Mouse (Mus musculus) liver, embryonic 12.5 days (tissue): ENCODE data around the gene Zcwpw1. TPM values are rescaled to one million over a fixed set of nuclear protein-coding genes. Genes with fewer than 3 reads are reported as not detected.
"Not testable (repeated sequence)": the region's sequence is repeated elsewhere in the genome, so short reads cannot be mapped to it uniquely, and the experiment has no call there.

Experiments
- ATAC-seq: fragments of 200-750 bp; cut with Nextera tagmentation; 2 replicates; pipeline ENCODE4 v1.8.0; 2017; ENCODE audit warnings: moderate number of reproducible peaks, mild to moderate bottlenecking, moderate library complexity
- H3K27ac ChIP-seq: fragments of 300-500 bp; sonication (generic); 2 replicates; pipeline ENCODE4 v1.5.1; 2016; ENCODE audit warnings: mild to moderate bottlenecking
- H3K27me3 ChIP-seq: fragments of 300-500 bp; sonication (generic); replicated peaks from 2 replicates; pipeline ENCODE4 v1.6.1; 2016; ENCODE audit warnings: mild to moderate bottlenecking, moderate library complexity
- H3K36me3 ChIP-seq: fragments of 300-500 bp; sonication (generic); 2 replicates; pipeline ENCODE4 v1.6.1; 2016; ENCODE audit warnings: mild to moderate bottlenecking, moderate library complexity
- H3K4me1 ChIP-seq: fragments of 300-500 bp; sonication (generic); 2 replicates; pipeline ENCODE4 v1.6.1; 2016
- H3K4me2 ChIP-seq: fragments of 300-500 bp; sonication (generic); 2 replicates; pipeline ENCODE4 v1.6.1; 2016; ENCODE audit warnings: mild to moderate bottlenecking, moderate library complexity
- H3K4me3 ChIP-seq: fragments of 300-500 bp; sonication (generic); 2 replicates; pipeline ENCODE4 v1.5.1; 2016; ENCODE audit warnings: mild to moderate bottlenecking, moderate library complexity
- H3K9ac ChIP-seq: fragments of 300-500 bp; sonication (generic); 2 replicates; pipeline ENCODE4 v1.6.1; 2016; ENCODE audit warnings: mild to moderate bottlenecking, moderate library complexity
- H3K9me3 ChIP-seq: fragments of 300-500 bp; sonication (generic); replicated peaks from 2 replicates; pipeline ENCODE4 v1.6.1; 2016; ENCODE audit warnings: mild to moderate bottlenecking, moderate library complexity
- WGBS: fragments of 180-500 bp; shearing (Covaris S2); methylation state at CpG from one replicate; pipeline ENCODE4 v1.1.7; 2016; ENCODE audit not compliant: insufficient replicate concordance; 5-methylcytosine and 5-hydroxymethylcytosine counted together
- polyA plus RNA-seq: library from polyadenylated mRNA; unstranded; fragments of >200 nt; fragmentation: Nextera tagmentation; extraction: Ambion mirVana; gene quantifications from 2 replicates; pipeline ENCODE4 v1.2.1, GENCODE M21; 2016

Zcwpw1 gene
- polyA plus RNA-seq, 1 experiment from 2014 or later: 6.9 TPM

GRCm38 (mm10) chr5:137864008-137864407, 76.4 kb downstream of the Zcwpw1 start:
- H3K27ac ChIP-seq, H3K4me2 ChIP-seq, H3K9ac ChIP-seq, H3K4me1 ChIP-seq, ATAC-seq, H3K4me3 ChIP-seq, H3K9me3 ChIP-seq, H3K36me3 ChIP-seq, H3K27me3 ChIP-seq: not testable (repeated sequence)
- 67% methylated on average over 1 of the region's 1 CpGs for WGBS

GRCm38 (mm10) chr5:137868600-137868999, 81.0 kb downstream of the Zcwpw1 start:
- H3K27me3 ChIP-seq, H3K4me1 ChIP-seq, H3K9me3 ChIP-seq, H3K9ac ChIP-seq, H3K27ac ChIP-seq, H3K4me3 ChIP-seq, ATAC-seq, H3K4me2 ChIP-seq, H3K36me3 ChIP-seq: not testable (repeated sequence)
- WGBS: 68% methylated on average over 2 of the region's 2 CpGs

- not testable (repeated sequence) for H3K27ac ChIP-seq, ATAC-seq, H3K4me2 ChIP-seq
Measured at GRCm38 (mm10) chr5:137871644-137872380, 84.2 kb downstream of the Zcwpw1 start, which contains the start of gene Pilrb2. Pilrb2 (minus strand) TSS chr5:137871815.

More at GRCm38 (mm10) chr5:137871644-137872380, 84.2 kb downstream of the Zcwpw1 start, which contains the start of gene Pilrb2:
- H3K36me3 ChIP-seq, H3K4me3 ChIP-seq, H3K9ac ChIP-seq, H3K9me3 ChIP-seq, H3K4me1 ChIP-seq, H3K27me3 ChIP-seq: not testable (repeated sequence)
- 30% methylated on average over 3 of the region's 3 CpGs for WGBS

Other genes with a start within 250 kb of the Zcwpw1 start
- not detected in 2 replicates for gene Actl6b, start 234.3 kb upstream of the Zcwpw1 start, polyA plus RNA-seq
- 51.0 and 53.9 TPM in 2 replicates for gene Tfr2, start 218.0 kb upstream of the Zcwpw1 start, polyA plus RNA-seq
- gene Mospd3, start 186.7 kb upstream of the Zcwpw1 start, polyA plus RNA-seq: 45.5 and 48.4 TPM in 2 replicates
- 21.1 and 22.1 TPM in 2 replicates for gene Pcolce, start 174.0 kb upstream of the Zcwpw1 start, polyA plus RNA-seq
- 0.10 TPM in 1 of 2 replicates, not detected in the other for gene Fbxo24, start 158.8 kb upstream of the Zcwpw1 start, polyA plus RNA-seq
- 33.4 and 36.0 TPM in 2 replicates for gene Lrch4, start 158.7 kb upstream of the Zcwpw1 start, polyA plus RNA-seq
- 7.8 and 9.0 TPM in 2 replicates for gene Gm20605, start 158.6 kb upstream of the Zcwpw1 start, polyA plus RNA-seq
- gene Sap25, start 146.5 kb upstream of the Zcwpw1 start, polyA plus RNA-seq: 6.0 and 6.5 TPM in 2 replicates
- gene Irs3, start 142.1 kb upstream of the Zcwpw1 start, polyA plus RNA-seq: 0.05 and 0.07 TPM in 2 replicates
- 44.3 and 47.2 TPM in 2 replicates for gene Agfg2, start 103.1 kb upstream of the Zcwpw1 start, polyA plus RNA-seq
- gene Nyap1, start 46.2 kb upstream of the Zcwpw1 start, polyA plus RNA-seq: 0.33 and 0.38 TPM in 2 replicates
- 96.0 and 99.2 TPM in 2 replicates for gene Tsc22d4, start 42.1 kb upstream of the Zcwpw1 start, polyA plus RNA-seq
- gene Ppp1r35, start 8.9 kb upstream of the Zcwpw1 start, polyA plus RNA-seq: 38.6 and 39.2 TPM in 2 replicates
- 9.0 and 9.2 TPM in 2 replicates for gene Mepce, start 143 bp upstream of the Zcwpw1 start, polyA plus RNA-seq
- gene Pilra, start 48.5 kb downstream of the Zcwpw1 start, polyA plus RNA-seq: 1.0 and 1.4 TPM in 2 replicates
- gene Pilrb1, start 70.3 kb downstream of the Zcwpw1 start, polyA plus RNA-seq: 1.3 and 1.7 TPM in 2 replicates
- gene Pilrb2, start 84.0 kb downstream of the Zcwpw1 start, polyA plus RNA-seq: 0.69 and 0.92 TPM in 2 replicates
- 1.0 and 1.3 TPM in 2 replicates for gene Cyp3a13, start 133.8 kb downstream of the Zcwpw1 start, polyA plus RNA-seq
- not detected in 2 replicates for gene Gjc3, start 175.3 kb downstream of the Zcwpw1 start, polyA plus RNA-seq
- not detected in 2 replicates for gene Azgp1, start 193.7 kb downstream of the Zcwpw1 start, polyA plus RNA-seq
- not detected in 2 replicates for gene Smok3a, start 233.5 kb downstream of the Zcwpw1 start, polyA plus RNA-seq
- not detected in 2 replicates for gene Smok3b, start 233.6 kb downstream of the Zcwpw1 start, polyA plus RNA-seq